Mouse (Mus musculus) activated CD4-positive, CD25-positive, alpha-beta regulatory T cell, adult 4 months (primary cell): ENCODE data around the gene Btbd9. TPM values are rescaled to one million over a fixed set of nuclear protein-coding genes. Genes with fewer than 3 reads are reported as not detected.

Source experiments
- ATAC-seq: one replicate; pipeline ENCODE4 v1.8.0; 2017
- polyA plus RNA-seq, 2 experiments: library from polyadenylated mRNA; unstranded; fragments of 100-300 nt; shearing (Covaris generic); gene quantifications; one replicate each; pipeline ENCODE4 v1.2.1; 2017

The Btbd9 gene
- polyA plus RNA-seq, 2 experiments from 2014 or later, result 51.2 to 51.6 TPM

GRCm38 (mm10) chr17:30269136-30270063 lies 306.9 kb downstream of the Btbd9 start:
- no peak for ATAC-seq

- ATAC-seq, result no peak
These were observed 307.8 kb downstream of the Btbd9 start for GRCm38 (mm10) chr17:30268456-30268855.

- ATAC-seq, result no peak
These were observed 308.8 kb downstream of the Btbd9 start for GRCm38 (mm10) chr17:30267432-30267973.

- no peak for ATAC-seq
These were observed 312.8 kb downstream of the Btbd9 start for GRCm38 (mm10) chr17:30263535-30263934.

GRCm38 (mm10) chr17:30262943-30263342 lies 313.3 kb downstream of the Btbd9 start:
- ATAC-seq, result no peak

GRCm38 (mm10) chr17:30262440-30262839 lies 313.8 kb downstream of the Btbd9 start:
- no peak for ATAC-seq

GRCm38 (mm10) chr17:30261983-30262340 lies 314.3 kb downstream of the Btbd9 start:
- ATAC-seq, result no peak

GRCm38 (mm10) chr17:30261307-30261982 lies 314.8 kb downstream of the Btbd9 start:
- no peak for ATAC-seq

GRCm38 (mm10) chr17:30260641-30261306 lies 315.5 kb downstream of the Btbd9 start:
- no peak for ATAC-seq

GRCm38 (mm10) chr17:30259938-30260337 lies 316.4 kb downstream of the Btbd9 start:
- ATAC-seq, result no peak

- no peak for ATAC-seq
These were observed 317.8 kb downstream of the Btbd9 start for GRCm38 (mm10) chr17:30258480-30258879.

- no peak for ATAC-seq
These were observed 320.2 kb downstream of the Btbd9 start for GRCm38 (mm10) chr17:30255928-30256560.

GRCm38 (mm10) chr17:30253924-30254323 lies 322.4 kb downstream of the Btbd9 start:
- no peak for ATAC-seq

GRCm38 (mm10) chr17:30253028-30253427 lies 323.3 kb downstream of the Btbd9 start:
- no peak for ATAC-seq

- no peak for ATAC-seq
These were observed 331.0 kb downstream of the Btbd9 start for GRCm38 (mm10) chr17:30245308-30245706.

- ATAC-seq, result no peak
These were observed 331.5 kb downstream of the Btbd9 start for GRCm38 (mm10) chr17:30244651-30245307.

- ATAC-seq, result no peak
These were observed 332.7 kb downstream of the Btbd9 start for GRCm38 (mm10) chr17:30243540-30243939.

- ATAC-seq, result no peak
These were observed 333.6 kb downstream of the Btbd9 start for GRCm38 (mm10) chr17:30242647-30243046.

GRCm38 (mm10) chr17:30241720-30242322 lies 334.5 kb downstream of the Btbd9 start:
- ATAC-seq, result no peak

GRCm38 (mm10) chr17:30241061-30241460 lies 335.2 kb downstream of the Btbd9 start:
- no peak for ATAC-seq

- no peak for ATAC-seq
These were observed 335.6 kb downstream of the Btbd9 start for GRCm38 (mm10) chr17:30240659-30241058.
